Mouse (Mus musculus) R1 (cell line): ENCODE results near the gene Acvrl1.

ENCODE experiments used
- DNase-seq: peaks from one replicate; pipeline ENCODE4 v3.0.0-alpha.2; 2018; ENCODE audit warnings: low read depth, low spot score

Gene Acvrl1

GRCm38 (mm10) chr15:101107906-101108671, 20.2 kb upstream of the Acvrl1 start:
- DNase-seq, result no peak

DNA sequence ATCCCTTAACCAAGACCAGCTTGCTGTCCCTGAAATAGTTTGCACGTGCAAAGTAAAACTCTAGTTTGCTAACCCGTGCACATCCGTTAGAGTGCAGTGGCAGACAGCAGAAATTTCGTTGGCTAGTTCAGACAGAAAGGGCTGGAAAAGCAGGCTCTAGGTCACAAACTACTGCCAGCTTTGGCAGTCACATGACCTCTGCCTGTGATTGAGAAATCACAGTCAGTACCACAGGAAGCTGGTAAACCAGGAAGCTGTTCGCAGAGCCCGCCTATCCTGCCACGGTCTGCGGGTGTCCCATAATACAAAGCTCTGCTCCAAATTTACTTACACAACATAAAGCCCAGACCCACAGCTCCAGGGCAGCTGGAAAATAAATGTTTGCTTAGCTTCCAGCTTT, 15.1 kb upstream of the Acvrl1 start:
- no peak for DNase-seq

DNA sequence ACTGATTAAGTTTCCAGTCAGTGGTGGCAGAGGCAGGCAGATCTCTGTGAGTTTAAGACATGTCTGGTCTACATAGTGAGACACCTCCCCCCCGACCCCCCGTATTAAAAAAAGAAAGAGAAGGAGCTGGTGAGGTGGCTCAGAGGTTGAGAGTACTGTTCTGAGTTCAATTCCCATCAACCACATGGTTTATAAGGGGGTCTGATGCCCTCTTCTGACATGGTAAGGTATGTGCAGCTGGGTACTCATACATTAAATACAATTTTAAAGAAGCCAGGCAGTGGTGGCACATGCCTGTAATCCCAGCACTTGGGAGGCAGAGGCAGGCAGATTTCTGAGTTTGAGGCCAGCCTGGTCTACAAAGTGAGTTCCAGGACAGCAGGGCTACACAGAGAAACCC, 14.5 kb upstream of the Acvrl1 start:
- DNase-seq, result peak; percentile 43

DNA sequence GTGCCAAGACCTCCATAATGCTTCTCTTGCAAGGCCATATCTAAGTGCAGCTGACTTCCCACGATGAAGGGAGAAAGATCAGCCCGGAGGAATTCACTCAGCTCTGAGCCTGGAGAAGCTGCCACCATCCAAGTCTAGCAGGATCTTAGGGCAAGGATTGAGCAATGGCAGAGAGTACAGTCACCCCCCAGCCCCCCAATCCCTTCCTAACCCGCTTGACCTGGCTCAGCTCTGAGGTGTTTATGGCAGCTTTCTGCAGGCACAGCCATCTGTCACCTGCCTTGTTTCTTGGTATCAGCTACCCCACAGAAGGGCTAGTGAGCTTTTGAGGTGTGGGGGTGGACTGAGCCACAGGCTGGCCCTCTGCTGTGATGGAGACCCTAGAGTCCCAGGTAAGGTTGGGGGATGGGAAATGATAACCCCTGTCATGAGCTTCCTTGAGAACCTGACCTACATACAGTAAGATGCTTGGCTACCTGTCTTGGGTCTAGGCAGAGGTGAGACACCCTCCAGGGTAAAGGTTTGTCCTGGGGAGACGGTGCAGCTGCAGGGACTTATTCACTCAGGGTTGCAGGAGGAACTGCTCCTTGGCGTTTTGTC, 12.7 kb upstream of the Acvrl1 start, which contains the start of gene Ankrd33:
Ankrd33 (plus strand) TSS at position 245 of the 600 bp plus-strand sequence.
- DNase-seq, result no peak

GRCm38 (mm10) chr15:101118399-101119125, 9.8 kb upstream of the Acvrl1 start:
- peak; percentile 78 for DNase-seq

DNA sequence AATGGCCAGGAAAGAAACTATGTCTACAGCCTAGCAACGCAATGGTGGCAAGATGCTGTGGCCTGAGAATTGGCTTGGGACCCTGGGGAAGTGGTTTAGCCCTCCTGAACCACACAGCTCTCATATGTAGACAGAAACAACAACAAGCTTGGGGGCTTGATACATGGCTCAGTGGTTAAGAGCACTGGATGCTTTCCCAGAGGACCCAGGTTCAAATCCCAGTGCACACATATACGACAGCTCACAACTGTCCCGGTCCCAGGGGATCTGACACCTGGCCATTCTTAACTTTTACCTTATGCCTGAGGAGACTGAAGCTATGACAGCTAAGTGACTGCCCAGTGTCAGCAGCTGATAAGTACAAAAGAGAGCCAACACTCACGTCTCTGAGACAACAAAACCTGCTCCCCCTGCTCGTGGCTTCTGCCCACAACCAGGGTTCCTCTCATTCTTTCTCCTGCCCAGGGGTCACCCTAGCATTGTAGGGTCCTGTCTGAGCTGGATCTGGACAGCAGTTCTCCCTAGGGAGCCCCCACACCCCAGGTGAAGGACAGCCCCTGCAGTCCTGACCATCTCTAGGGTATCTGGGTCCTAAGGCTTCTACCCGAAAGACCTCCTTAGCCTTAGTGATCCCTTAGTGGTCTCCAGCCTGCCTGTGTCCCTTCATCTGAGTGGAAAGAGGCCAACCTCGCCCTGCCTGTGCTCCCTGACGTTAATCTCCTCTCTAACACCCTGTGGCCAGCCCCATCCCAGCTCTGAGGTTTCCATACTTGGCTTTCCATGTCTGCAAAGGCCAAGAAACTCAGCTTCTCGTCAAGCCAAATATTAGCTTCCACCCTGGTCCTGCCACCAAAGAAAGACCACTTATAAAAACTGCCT, 6.7 kb upstream of the Acvrl1 start:
- no peak for DNase-seq

DNA sequence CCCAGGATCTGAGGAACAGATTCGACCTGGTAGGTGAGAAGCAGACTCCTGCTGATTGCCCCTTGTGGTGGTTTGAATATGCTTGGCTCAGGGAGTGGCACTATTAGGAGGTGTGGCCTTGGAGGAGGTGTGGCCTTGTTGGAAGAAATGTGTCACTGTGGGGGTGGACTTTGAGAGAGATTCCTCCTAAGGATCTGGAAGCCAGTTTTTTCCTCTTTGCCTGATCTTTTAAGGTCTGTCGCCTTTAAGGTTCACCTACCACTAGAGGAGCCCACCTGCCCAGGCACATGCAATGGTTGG, 6.1 kb upstream of the Acvrl1 start:
- peak; percentile 88 for DNase-seq

- no peak for DNase-seq
These were observed 5.1 kb upstream of the Acvrl1 start for GRCm38 (mm10) chr15:101123202-101123601.

GRCm38 (mm10) chr15:101125561-101125960, 2.8 kb upstream of the Acvrl1 start:
- no peak for DNase-seq

DNA sequence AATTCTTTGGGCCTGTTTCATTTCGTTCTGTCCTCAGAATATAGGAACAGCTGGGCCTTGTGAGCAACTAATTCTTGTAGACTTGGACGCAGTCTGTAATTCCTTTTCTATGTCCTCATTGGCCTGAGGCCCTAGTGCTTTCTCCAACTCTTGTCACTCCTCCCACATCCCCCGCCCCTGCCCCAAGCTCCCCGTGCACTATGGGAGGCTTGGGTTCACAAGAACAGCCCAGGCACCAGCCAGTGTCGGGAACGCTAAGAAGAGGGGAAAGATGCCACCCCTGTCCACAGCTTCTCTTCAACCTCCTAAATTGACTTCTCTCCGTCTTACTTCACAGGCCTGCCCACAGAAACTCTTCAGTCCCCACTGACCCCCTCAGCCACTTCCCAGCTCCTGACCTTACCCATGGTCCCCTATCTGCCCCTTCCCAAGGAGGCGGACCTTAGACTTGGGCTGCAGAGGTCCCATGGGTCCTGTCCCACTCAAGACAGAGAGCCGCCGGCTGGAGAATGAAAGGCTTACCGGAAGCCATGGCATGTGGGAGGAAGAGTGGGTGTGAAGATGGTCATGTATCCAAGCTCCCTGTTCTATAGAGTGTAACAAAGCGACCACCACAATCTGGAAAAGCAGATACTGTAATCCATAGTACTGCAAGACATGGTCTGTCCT, 1.3 kb upstream of the Acvrl1 start:
- DNase-seq, result no peak

DNA sequence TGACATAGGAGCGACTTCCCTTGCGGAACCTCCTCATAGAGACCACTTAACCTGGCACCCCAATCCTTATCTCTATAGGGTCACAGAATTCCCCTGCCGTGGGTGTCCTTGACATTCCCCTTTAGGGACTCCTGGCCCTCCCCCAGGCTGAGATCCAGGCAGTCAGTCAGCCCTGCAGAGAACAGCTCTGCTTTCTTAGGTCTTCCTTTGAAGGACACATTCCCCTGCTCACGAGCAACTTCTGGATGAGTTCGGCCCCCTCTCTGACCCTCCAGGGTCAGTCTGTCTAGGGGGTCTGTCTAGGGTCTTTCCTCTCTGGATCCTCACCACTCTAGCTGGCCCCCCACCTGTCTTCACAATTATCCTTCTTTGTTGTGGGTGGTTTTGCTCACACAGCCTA, 1.1 kb downstream of the Acvrl1 start:
- no peak for DNase-seq

- DNase-seq, result no peak
These were observed 3.2 kb downstream of the Acvrl1 start for GRCm38 (mm10) chr15:101131498-101131897.

- no peak for DNase-seq
These were observed 3.7 kb downstream of the Acvrl1 start for GRCm38 (mm10) chr15:101132041-101132440.

- DNase-seq, result no peak
These were observed 4.4 kb downstream of the Acvrl1 start for GRCm38 (mm10) chr15:101132761-101133160.

DNA sequence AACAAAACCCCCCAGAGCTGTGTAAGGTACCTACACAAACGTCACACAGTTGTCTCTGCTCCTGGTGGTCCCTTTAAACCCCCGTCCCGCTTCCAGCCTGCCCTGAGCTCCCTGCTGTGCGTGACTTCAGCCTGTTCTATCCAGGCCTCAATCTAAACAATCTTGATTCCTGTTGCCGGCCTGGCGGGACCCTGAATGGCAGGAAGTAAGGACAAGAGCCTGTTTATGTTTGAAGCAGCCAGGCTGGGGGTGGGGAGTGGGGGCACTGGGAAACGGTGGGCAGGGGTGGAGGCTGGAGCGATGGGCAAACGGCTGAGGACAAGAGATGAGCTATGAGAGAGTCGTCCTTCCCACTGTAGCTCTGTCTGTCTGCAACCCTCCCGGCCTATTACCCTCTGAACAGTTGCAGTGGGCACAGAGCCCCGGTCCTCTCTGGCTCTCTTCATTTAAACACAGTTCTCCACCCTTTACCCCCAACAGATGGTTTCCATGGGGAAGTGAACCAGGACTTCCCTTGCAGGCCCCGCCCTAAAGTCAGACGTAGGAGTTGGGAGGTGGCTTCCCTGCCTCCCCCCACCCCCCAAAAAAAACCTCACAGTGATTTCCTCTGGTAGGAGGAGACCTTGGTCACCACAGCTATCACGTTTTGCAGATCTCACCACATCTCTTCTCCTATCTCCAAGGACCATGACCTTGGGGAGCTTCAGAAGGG, 5.8 kb downstream of the Acvrl1 start:
- DNase-seq, result peak; percentile 73

DNA sequence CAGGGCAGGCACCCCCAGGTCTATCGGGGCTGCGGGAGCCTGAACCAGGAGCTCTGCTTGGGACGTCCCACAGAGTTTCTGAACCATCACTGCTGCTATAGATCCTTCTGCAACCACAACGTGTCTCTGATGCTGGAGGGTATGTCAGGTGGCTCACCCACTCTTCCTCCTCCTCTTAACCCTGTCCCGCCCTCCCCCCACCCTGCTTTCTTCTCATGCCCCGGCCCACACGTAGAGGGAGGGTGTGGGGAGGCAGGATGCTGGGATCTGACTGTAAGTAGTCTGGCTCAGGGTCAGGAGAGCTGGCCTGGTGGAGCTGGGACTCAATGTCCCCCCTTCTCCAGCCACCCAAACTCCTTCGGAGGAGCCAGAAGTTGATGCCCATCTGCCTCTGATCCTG, 7.1 kb downstream of the Acvrl1 start:
- no peak for DNase-seq

GRCm38 (mm10) chr15:101137455-101137854, 9.1 kb downstream of the Acvrl1 start:
- DNase-seq, result peak; percentile 79

DNA sequence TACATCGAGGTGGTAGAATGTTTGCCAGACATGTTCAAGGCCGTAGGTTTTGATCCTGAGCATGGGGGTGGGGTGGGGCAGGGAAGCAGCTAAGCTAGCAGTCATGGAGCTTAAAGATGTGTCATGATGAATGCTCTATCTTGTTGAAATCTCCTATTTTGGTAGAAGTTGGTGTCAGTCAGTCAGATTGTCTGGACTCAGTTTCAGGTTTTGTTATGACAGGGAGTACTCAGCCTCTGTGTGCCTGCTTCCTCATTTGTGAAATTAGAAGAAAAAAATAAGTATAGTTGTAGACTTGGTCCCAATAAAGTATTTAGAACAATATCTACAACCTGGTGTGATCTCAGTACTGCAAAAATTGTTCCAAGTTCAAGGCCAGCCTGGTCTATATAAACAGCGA, 10.4 kb downstream of the Acvrl1 start:
- DNase-seq, result no peak

DNA sequence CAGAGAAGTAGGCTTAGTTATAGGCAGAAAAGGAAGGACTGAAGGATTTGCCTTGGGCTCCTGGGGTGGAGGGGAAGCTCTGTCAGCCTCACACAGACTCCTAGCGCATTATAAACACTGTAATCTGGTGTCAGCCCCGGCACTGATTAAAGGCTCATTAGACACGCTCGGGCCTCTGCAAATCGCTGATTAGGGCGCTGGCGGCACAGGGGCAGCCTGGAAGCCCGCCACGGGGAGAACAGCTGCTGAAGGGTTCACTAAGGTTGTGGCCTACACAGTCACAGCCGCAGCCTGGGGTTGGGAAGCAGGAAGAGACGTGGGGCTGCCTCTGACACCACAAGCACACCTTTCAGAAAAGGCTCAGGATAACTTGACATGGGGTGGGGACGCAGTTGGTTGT, 11.6 kb downstream of the Acvrl1 start:
- DNase-seq, result no peak

GRCm38 (mm10) chr15:101140587-101140986, 12.3 kb downstream of the Acvrl1 start:
- no peak for DNase-seq
